Mouse (Mus musculus): ENCODE results near the gene Sfxn3. TPM values are rescaled to one million over a fixed set of nuclear protein-coding genes. Genes with fewer than 3 reads are reported as not detected.

Sfxn3 gene
- 10 to 100 TPM in 3 of 4 experiments, 1 to 10 TPM in 1; 9.0 to 10.8 (median 10.3) TPM for total RNA-seq (2022)

DNA sequence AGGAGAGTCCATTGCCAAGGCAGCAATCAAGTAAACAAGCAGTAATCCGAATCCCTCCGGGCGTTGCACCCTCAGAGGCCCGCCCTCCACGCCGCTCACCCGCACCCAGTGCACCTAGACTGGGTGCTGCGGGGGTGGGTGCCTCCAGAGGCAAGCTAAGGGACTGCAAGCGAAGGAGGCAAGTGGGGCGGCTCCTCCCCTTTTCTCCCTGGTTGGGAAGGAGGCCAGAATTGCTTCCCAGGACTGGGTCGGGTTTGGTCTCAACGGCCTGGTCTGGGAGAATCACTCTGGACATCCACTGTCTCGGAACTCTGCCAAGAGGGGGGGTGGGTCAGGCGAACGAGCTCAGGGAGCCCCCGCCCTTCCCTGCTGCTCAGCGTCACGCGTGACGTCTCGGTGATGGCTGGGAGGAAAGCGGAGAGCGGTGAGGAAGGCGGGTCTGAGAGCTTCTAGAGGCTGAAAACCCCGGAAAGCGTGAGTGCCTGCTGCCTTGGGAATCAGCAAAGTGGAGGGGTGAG lies at the start of gene Sfxn3:
Gene Sfxn3, plus strand, starts transcription at position 87 of the 518 bp plus-strand sequence.
- DNase-seq (ENCODE audit: low spot score) = peak; percentile 96

DNA sequence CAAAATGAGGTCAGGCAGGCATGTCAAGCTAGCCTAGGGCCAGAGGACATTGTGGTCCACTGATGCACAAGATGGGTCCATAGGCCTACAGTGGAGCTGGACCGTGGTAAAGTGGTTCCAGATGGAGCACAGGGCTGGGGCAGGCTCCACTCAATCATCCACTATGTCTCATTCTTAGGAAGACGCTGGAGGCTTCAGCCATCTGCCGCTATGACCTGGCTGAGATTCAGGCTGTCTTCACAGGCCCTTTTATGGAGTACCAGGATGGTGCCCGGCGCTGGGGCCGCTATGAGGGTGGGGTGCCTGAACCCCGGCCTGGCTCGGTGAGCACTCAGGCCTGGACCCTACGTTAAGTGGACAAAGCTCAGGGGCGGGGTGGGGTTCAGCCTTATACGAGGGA lies 49.5 kb upstream of the Sfxn3 start:
- no peak for DNase-seq (ENCODE audit: low spot score)

DNA sequence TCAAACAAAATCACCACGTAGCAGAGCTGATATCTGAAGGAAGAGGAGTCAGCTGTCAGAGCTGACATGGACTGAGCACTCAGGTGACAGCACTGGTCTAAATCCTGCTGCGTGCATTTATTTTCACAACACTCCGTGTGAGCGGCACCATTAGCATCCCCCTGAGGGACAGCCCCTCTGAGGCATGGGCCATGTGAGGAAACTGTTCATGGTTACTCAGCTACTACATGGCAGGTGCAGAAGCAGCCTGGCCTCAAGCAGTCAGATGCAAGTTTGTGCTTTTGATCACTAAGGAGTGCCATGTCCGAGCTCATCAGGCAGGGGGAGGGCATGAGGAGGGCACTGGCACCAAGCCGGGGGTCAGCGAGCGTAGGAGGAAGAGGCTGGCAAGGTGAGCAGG lies 47.7 kb upstream of the Sfxn3 start:
- DNase-seq (ENCODE audit: low spot score) = no peak

DNA sequence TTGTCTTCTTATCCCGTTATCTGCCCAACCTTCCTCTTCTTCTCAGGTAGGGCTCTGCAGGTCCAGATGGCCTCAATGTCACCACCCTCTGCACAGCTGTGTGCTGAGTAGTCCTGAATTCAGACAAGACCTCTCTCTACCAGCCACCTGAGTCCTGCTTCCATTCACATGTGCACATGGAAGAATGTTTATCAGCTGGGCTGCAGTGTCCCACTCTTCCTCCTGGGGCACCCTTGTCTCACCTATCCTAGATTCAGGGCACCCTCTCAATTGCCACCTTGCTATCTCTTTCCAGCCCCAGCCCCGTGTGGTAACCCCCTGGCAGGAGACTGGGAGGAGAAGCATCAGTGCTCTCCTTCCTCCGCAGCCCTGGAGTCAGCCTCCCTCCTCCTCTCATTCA lies 45.0 kb upstream of the Sfxn3 start:
- DNase-seq (ENCODE audit: low spot score) = no peak

DNA sequence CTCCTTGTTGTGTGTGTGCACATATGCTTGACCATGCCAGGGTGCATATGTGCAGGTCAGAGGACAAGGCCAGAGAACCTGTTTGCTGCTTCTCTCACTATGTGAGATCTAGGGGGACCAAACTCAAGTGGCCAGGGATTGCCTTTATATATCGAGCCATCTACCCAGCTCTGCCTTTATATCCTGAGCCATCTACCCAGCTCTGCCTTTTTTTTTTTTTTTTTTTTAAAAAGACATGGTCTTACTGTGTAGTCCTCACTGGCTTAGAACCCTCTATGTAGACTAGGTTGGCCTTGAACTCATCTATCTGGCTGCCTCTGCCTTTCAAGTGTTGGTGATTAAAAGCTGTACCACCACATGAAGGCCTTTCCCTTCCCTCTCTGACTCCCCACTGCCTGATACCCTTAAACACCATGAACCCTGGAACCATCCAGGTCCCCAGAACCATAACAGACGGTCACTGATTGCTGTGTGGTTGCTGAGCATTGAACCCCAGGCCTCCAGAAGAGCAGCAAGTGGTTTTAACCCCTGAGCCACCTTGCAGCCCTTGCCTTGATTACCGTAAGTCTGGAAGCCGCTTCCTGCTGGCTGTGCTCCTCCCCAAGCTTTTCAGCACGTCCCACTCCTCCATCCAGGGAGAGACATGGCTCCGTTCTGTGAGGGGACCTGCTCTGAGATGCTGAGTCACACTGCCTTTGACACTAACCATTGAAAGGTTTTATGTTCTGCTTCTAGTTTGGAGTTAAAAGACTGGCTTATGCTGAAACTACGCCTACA lies 43.4 kb upstream of the Sfxn3 start:
- DNase-seq (ENCODE audit: low spot score) = no peak

DNA sequence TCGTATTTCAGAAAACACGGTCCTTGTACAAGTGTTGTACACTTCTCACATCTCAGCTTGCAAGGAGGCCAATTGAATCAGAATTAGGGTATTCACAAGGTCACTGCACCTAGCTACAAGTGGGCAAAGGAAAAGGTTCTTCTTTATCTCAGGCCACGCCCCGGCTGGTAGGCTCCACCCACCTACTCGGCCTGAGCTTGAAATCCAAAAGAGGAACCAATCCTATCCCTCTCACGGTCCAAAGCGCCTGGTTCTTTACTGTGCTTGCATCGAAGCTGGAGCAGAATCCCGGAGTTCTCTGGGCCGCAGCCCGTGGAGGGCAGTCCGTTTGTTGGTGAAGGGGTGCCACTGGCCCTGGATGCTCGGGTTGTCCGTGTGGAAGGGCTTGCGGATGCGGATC lies 41.9 kb upstream of the Sfxn3 start, which contains the start of gene Twnk:
Gene Twnk, plus strand, starts transcription at position 220 of the 400 bp plus-strand sequence.
- DNase-seq (ENCODE audit: low spot score) = no peak

DNA sequence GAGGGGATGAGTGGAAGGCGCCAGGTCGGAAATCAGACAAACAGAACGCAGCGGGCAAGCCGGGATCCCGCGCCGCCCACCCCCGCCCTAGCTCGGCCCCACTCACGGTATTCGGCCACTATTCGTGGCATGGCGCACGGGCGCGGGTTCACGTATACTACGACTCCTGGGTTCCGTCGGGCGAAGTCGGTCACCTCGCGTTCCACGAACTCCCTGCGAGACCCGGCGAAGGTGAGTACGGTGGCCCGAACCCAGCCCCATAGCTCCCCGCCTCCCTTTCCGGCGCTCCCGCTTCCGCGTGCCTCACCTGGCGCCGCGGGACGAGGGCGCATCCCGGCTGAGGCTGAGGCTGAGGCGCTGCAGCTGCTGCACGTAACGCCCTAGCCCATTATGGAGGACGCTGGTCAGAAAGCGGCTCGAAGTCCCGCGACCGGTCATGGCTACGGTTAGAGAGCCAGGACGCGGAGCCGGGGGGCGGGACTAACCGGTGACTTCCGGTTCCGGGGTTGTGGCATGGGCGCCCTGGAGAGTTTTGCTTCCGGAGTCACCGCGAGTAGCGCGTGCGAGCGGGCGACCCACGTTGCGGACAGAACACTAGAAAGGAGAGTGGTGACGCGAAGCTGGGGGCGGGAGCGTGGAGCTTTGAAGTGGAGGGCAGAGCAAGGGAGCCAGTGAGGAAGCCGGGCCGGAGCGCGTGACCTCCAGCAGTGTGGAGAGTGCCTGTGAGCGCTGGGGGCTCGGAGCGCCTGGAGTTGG lies 41.2 kb upstream of the Sfxn3 start, which contains the start of gene Mrpl43:
Gene Mrpl43, minus strand, starts transcription at position 486 of the 756 bp plus-strand sequence.
- DNase-seq (ENCODE audit: low spot score) = peak; percentile 94

DNA sequence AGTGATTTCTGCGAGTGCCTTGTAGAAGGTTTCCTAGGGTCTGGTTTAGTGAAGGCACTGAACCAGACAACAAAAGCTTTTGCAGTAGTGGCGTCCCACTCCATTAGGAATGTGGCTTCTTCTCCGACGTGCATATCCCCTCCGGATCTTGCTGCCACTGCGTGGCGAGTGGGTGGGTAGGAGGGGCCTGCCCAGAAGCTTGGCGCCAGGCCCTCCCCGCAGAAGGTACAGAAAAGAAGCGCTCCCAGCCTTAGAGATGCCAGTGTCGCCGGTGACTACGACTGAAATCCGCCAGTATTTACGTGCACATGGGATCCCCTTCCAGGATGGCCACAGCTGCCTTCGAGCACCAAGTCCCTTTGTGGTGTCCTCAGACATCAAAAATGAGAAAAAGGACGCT lies 40.3 kb upstream of the Sfxn3 start:
- no peak for DNase-seq (ENCODE audit: low spot score)

DNA sequence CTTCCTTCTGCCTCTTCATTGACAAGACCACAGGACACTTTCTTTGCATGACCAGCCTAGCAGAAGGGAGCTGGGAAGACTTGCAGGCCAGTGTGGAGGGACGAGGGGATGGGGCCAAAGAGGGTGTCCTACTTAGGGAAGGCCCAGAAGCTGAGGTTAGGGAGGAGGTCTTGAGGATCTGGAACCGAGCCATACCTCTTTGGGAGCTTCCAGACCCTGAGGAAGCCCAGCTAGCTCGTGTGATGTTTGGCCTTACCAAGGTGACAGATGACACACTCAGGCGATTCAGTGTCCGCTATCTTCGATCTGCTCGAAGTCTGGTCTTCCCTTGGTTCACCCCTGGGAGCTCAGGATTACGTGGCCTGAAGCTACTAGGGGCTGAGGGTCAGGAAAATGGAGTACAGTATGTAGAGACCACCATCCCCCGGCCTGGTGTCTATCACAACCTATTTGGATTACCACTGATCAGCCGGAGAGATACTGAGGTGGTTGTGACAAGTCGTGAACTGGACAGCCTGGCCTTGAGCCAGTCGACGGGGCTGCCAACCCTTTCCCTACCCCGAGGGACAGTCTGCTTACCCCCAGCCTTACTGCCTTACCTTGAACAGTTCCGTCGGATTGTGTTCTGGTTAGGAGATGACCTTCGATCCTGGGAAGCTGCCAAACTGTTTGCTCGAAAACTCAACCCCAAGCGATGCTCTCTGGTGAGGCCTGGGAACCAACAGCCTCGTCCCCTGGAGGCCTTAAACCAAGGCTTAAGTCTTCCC lies 39.7 kb upstream of the Sfxn3 start:
- DNase-seq (ENCODE audit: low spot score) = no peak

DNA sequence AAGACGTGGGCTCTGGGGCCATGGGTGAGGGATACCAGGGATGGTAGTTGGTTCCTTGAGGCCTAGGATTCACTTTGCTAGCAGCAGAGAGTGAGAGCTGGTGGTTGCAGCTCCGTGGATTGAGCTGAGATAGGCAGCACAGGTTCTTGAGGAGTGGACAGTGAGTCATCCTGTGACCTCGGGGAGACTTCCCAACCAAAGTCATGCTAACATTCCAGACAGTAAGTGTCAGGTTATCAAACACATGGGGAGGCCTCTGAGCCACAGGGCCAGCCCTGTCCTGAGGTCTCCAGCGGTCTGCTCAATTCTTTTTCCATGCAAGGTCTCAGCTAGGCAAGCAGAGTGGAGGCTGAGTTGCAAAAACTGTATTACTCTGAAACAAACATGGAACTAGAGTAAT lies 36.7 kb upstream of the Sfxn3 start:
- no peak for DNase-seq (ENCODE audit: low spot score)

DNA sequence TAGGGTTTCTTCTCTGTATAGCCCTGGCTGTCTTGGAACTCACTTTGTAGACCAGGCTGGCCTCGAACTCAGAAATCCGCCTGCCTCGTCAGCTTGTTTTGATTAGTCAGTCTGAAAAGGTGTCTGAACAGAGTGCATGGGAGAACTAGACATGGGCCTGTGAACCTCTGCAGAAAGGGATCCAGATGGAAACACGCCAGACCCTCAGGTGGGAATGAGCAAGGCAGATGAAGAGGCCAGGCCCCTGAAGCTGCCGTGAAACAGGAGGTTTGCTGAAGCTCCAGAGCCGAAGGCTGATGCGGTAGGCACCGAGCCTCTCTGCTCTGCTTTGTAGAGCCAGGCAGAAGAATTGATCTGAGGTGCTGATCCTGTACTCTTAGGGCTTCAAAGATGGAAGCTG lies 35.1 kb upstream of the Sfxn3 start:
- no peak for DNase-seq (ENCODE audit: low spot score)

DNA sequence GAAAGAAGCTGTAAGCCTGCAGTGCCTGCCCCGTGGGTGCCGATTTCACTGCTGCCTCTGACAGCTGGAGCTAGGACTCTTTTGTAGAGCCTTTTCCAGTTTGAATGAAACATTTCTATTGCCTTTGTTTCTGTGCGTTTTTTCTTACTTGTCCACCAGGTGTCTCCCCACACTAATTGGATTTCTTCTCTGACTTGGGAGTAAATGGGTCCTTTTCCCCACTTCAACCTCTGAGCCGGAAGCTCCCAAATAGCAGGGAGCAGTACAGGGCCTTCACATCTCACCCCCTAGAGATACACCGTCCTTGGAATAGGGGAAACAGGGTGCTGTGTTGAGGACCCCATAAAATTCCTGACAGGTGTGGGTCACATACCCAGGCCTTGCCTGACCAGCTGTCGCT lies 34.7 kb upstream of the Sfxn3 start:
- no peak for DNase-seq (ENCODE audit: low spot score)

DNA sequence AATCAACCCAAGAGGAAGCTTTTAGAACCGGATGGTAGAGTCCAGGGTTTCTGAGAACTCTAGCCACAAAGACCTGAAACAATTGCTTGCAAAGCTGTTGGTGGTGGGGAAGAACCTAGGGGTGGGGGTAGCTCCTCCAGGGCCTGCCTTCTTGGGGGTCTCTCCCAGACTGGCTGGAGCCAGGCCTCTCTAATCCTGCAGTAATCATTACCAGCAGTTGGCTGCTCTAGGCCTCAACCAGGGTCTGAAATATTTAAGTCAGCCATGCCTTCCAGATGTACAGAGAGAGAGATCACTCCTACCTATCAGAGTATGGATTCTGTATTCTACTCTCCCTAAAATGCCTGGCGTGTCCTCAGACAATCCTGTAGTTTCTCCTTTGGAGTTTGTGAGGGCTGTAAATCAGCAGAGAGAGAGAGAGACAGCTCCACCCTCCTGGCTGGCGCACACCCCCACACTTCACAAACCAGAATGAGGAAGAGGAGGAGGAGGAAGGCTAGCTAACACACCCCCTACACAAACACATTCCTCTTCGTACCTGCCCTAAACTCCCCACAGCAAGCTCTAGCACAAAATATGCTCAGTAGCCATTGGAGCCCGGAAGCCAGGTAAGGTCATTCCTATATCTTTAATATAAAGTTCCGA lies 33.6 kb upstream of the Sfxn3 start:
- no peak for DNase-seq (ENCODE audit: low spot score)

DNA sequence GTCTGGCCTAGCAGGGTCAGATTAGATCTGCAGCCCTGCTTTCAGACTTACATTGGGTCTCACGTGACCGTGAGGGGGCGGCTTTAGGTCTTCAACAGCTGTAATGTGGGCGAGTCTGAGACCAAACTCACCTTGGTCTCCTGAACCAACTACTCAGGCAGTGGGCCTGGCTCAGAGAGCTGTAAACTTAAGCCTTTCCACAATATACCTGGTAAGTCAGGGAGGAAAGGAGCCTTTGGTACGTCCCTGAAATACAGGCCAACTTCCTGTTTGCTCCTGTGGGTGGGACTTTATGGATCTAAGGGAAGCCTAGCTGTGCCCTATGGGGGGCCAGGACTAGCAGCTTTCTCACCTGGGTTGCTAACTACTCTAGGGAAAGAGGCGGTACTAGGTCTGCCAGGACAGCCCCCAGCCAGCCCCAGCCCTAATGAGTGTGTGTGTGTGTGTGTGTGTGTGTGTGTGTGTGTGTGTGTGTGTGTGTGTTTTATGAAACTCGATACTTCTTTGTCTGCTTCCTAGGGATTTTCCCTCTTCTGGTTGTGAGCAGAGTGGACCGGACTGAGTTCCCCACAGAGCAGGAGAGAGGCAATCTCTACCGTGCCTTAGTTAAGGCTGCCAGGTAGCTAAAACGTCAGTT lies 32.9 kb upstream of the Sfxn3 start, which contains the start of gene Lzts2:
Gene Lzts2, plus strand, starts transcription at position 80 of the 637 bp plus-strand sequence.
- no peak for DNase-seq (ENCODE audit: low spot score)

DNA sequence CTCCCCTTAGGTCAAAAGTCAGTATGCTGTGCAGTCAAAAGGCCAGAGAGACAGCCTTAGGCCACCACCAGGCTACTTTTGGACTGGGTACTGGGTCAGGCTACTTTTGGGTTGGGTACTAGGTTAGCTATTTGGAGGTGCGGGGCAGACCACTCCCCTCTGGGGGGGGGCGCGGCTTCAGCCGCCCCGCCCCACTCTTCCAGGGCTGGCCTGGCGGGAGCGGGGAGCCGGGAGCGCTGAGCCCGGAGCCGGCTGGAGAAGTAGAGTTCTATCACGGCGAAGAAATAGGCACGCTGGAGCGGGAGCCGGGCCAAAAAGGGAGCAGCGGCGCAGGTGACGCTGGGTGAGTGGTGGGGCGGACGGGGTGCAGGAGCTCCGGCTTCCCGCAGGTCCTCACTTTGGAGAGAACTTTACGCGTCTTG lies 32.3 kb upstream of the Sfxn3 start:
- DNase-seq (ENCODE audit: low spot score) = peak; percentile 52

DNA sequence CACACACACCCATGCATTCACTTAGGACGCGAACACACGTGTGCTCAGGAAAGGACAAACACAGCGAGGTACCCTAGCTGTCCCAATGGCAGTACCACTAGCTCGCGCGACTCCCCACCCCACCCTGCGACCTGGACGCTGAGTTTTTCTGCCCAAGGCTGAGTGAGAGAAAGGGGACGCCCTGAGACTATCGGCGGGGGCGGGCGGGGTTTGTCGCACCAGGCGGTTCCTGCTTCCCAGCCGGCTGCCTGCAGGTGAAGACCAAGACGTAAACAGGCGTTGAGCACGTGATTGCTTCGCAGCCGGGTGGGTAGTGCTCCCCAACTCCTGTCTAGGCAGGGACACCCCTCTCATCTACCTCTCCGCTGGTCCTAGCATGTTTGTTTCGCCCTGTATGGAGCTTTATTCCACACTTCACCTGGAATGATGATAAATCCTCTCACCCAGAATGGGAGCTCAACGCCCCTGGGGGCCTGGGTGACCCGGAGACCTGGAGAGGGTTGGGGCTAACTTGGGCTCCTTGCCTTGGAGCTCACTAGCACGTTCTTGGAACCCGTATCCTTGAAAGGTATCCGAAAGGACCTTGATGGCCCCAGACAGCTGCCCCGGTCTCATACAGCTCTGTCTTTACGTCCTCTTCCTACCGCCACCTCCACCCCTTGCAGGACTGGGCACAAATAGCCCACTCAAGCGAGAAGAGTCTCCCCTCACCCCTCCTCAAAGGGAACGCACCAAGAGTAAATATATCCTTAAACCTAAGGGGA lies 31.6 kb upstream of the Sfxn3 start:
- DNase-seq (ENCODE audit: low spot score) = peak; percentile 55

DNA sequence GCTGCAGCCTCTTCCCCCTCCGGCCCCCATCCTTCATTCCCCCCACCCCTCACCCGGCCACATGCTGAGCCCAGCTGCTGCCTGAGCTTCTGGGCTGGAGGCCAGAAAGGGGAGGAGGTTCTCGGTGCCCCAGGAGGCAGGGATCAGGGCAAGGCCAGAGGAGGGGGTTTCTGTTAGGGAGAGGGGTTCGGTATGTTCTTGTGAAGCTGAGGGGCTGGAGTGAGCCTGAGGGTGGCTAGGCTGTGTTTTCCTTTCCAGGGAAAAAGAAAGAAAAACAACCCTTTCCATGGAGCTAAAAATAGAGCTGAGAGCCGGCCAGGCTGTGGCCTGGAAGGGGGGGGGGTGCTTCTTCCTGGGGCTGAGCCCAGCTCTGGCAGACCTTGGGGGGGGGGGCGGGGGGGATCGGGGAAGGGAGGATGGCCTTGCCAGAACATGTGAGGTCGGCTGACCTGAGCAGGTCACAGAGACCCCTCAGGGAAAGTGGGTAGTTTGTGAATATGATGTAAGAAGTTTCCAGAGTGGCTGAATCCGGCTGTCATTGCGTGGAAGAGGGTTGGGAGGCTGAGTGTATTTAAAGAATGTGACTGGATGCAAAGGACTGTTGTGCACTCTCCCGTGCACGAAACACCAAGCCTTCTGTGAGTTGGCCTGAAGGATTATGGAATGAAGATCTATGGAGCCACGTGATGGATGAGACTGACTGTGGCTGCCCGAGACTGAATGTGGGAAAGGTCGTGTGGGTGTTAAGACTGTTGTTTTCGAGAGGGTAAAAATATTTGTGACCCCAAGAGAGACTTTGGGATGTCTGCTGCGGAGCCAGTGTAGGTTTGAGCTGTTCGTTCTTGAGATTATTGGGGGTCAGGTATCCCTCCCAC lies 30.7 kb upstream of the Sfxn3 start:
- peak; percentile 82 for DNase-seq (ENCODE audit: low spot score)

DNA sequence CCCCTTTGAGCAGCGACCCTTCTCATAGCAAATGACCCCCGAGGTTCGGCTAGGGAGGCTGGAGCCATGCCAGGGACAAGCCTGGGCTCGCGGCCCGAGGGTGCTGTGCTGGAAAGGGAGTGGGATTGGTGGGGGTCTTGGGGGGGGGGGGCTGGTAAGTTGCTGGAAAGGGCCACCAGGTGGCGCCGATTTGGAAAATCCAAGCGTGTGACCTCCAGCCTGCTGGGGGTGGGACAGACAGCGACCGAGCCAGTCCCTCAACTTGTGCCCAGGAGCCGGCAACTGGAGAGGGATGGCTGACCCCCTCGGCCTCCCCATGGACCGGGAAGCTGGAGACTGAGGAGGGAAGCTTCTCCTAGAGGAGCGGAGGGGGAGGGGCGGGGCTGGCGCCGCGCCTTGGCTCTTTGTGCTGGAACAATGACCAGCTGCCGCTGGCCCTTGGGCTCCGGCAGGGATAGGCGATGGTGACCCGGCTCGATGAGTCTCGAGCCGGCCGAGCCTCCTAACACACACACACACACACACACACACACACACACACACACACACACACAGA lies 30.0 kb upstream of the Sfxn3 start:
- peak; percentile 80 for DNase-seq (ENCODE audit: low spot score)

DNA sequence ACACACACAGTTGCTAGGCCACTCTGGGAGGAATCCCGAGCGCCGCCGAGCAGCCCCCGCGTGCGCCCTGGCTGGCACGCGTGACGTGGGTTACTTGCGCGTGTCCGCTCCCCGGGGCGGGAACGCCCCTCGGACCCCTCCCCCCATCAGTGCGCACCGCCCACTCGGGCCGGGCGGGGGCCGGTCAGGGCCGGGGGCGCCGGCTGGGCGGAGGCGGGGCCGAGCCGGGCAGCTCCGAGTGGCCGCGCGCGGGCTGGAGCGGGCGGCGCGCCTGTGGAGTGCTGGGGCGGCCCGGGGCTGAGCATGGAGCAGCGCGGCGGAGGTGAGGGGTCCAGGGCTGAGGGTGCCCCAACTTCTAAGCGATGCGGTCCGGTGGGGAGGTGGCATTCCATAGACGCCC lies 29.4 kb upstream of the Sfxn3 start:
- peak; percentile 82 for DNase-seq (ENCODE audit: low spot score)
